Mouse (Mus musculus) hindbrain, embryonic 16.5 days (tissue): Measurements from ENCODE around the gene Fbxl12. TPM values are rescaled to one million over a fixed set of nuclear protein-coding genes. Genes with fewer than 3 reads are reported as not detected.

Experiments used
- ATAC-seq: fragments of 200-750 bp; cut with Nextera tagmentation; 2 replicates; pipeline ENCODE4 v1.8.0; 2017; ENCODE audit warnings: moderate TSS enrichment, moderate library complexity
- H3K27ac ChIP-seq: fragments of 300-500 bp; sonication (generic); 2 replicates; pipeline ENCODE4 v1.5.1; 2014; ENCODE audit warnings: low read depth, mild to moderate bottlenecking, control low read depth, low read length, moderate library complexity
- H3K27me3 ChIP-seq: fragments of 300-500 bp; sonication (generic); replicated peaks from 2 replicates; pipeline ENCODE4 v1.6.1; 2014; ENCODE audit warnings: low read length; ENCODE audit not compliant: control insufficient read depth, insufficient read depth
- H3K36me3 ChIP-seq: fragments of 300-500 bp; sonication (generic); 2 replicates; pipeline ENCODE4 v1.6.1; 2014; ENCODE audit warnings: mild to moderate bottlenecking, low read length, moderate library complexity, mixed read lengths; ENCODE audit not compliant: control insufficient read depth, insufficient read depth
- H3K4me1 ChIP-seq: fragments of 300-500 bp; sonication (generic); 2 replicates; pipeline ENCODE4 v1.6.1; 2014; ENCODE audit warnings: low read depth, low read length; ENCODE audit not compliant: control insufficient read depth, insufficient read depth
- H3K4me2 ChIP-seq: fragments of 300-500 bp; sonication (generic); 2 replicates; pipeline ENCODE4 v1.6.1; 2014; ENCODE audit warnings: mild to moderate bottlenecking, low read length, control low read depth, moderate library complexity
- H3K4me3 ChIP-seq: fragments of 300-500 bp; sonication (generic); 2 replicates; pipeline ENCODE4 v1.5.1; 2014; ENCODE audit warnings: mild to moderate bottlenecking, low read length, control low read depth, moderate library complexity
- H3K9ac ChIP-seq: fragments of 300-500 bp; sonication (generic); 2 replicates; pipeline ENCODE4 v1.6.1; 2014; ENCODE audit warnings: low read depth, mild to moderate bottlenecking, control low read depth, low read length, moderate library complexity
- H3K9me3 ChIP-seq: fragments of 300-500 bp; sonication (generic); 2 replicates; pipeline ENCODE4 v1.6.1; 2014; ENCODE audit warnings: mild to moderate bottlenecking, low read length, moderate library complexity; ENCODE audit not compliant: control insufficient read depth
- whole genome bisulfite sequencing: fragments of 180-500 bp; shearing (Covaris S2); extraction: QIAGEN DNeasy Blood & Tissue Kit; methylation state at CpG from one replicate; pipeline ENCODE4 v1.1.7; 2014; 5-methylcytosine and 5-hydroxymethylcytosine counted together
- polyA plus RNA-seq: library from polyadenylated mRNA; unstranded; fragments of >200 nt; fragmentation: Nextera tagmentation; extraction: Ambion mirVana; gene quantifications from 2 replicates; pipeline ENCODE4 v1.2.1, GENCODE M21; 2015

The Fbxl12 gene
- polyA plus RNA-seq, 1 experiment from 2014 or later = 14.6 TPM

- Histone ChIP-seq H3K4me1 (no peaks in the 10 kb centered on the region), H3K4me2 (no peak overlapping the region), H3K9me3 (no peaks in the 10 kb centered on the region), H3K27ac (no peak overlapping the region), H3K9ac (no peak overlapping the region), H3K4me3 (no peak overlapping the region), H3K27me3 (no peaks in the 10 kb centered on the region), H3K36me3 (no peaks in the 10 kb centered on the region)
- 44% methylated on average over 9 of the region's 9 CpGs for WGBS
- no peak for ATAC-seq
Observed at GRCm38 (mm10) chr9:20680378-20680958, 35.9 kb upstream of the Fbxl12 start.

GRCm38 (mm10) chr9:20677892-20678291 is 33.3 kb upstream of the Fbxl12 start:
- no peak overlapping the region for H3K9ac ChIP-seq
- ATAC-seq = no peak
- H3K27ac ChIP-seq = no peak overlapping the region
- WGBS = 89% methylated on average over 12 of the region's 12 CpGs
- no peaks in the 10 kb centered on the region for H3K27me3 ChIP-seq
- H3K36me3 ChIP-seq = no peaks in the 10 kb centered on the region
- H3K4me2 ChIP-seq = no peak overlapping the region
- H3K4me1 ChIP-seq = no peaks in the 10 kb centered on the region
- H3K4me3 ChIP-seq = no peak overlapping the region
- no peaks in the 10 kb centered on the region for H3K9me3 ChIP-seq

- Histone ChIP-seq H3K4me1 (no peaks in the 10 kb centered on the region), H3K9ac (no peak overlapping the region), H3K4me3 (no peak overlapping the region), H3K27me3 (no peaks in the 10 kb centered on the region), H3K4me2 (no peak overlapping the region), H3K9me3 (no peaks in the 10 kb centered on the region), H3K36me3 (peaks cover 5% of the 10 kb centered on the region; the same call in 1 of the 2 replicates), H3K27ac (no peak overlapping the region)
- WGBS = 76% methylated on average over 16 of the region's 16 CpGs
- no peak for ATAC-seq
Observed at GRCm38 (mm10) chr9:20672047-20672446, 27.5 kb upstream of the Fbxl12 start.

GRCm38 (mm10) chr9:20668065-20668464 is 23.5 kb upstream of the Fbxl12 start:
- ATAC-seq = no peak
- WGBS = 96% methylated on average over 22 of the region's 22 CpGs

GRCm38 (mm10) chr9:20666510-20667034 is 22.0 kb upstream of the Fbxl12 start:
- H3K27me3 ChIP-seq = no peaks in the 10 kb centered on the region
- H3K4me3 ChIP-seq = no peak overlapping the region
- no peak overlapping the region for H3K4me2 ChIP-seq
- no peak overlapping the region for H3K9ac ChIP-seq
- no peak for ATAC-seq
- H3K27ac ChIP-seq = no peak overlapping the region
- WGBS = 15% methylated on average over 7 of the region's 7 CpGs
- H3K36me3 ChIP-seq = peaks cover 14% of the 10 kb centered on the region; the same call in 1 of the 2 replicates
- H3K4me1 ChIP-seq = peaks cover 31% of the 10 kb centered on the region
- H3K9me3 ChIP-seq = no peaks in the 10 kb centered on the region

More at GRCm38 (mm10) chr9:20668065-20668464, 23.5 kb upstream of the Fbxl12 start:
- no peaks in the 10 kb centered on the region for H3K9me3 ChIP-seq
- peaks cover 25% of the 10 kb centered on the region for H3K4me1 ChIP-seq
- H3K4me2 ChIP-seq = no peak overlapping the region
- no peak overlapping the region for H3K27ac ChIP-seq
- no peak overlapping the region for H3K4me3 ChIP-seq
- no peak overlapping the region for H3K9ac ChIP-seq
- H3K27me3 ChIP-seq = no peaks in the 10 kb centered on the region
- H3K36me3 ChIP-seq = peaks cover 8% of the 10 kb centered on the region; the same call in 1 of the 2 replicates

GRCm38 (mm10) chr9:20665925-20666324 is 21.4 kb upstream of the Fbxl12 start:
- ATAC-seq = no peak
- H3K4me2 ChIP-seq = no peak overlapping the region

GRCm38 (mm10) chr9:20664982-20665637 is 20.5 kb upstream of the Fbxl12 start:
- H3K4me2 ChIP-seq = no peak overlapping the region
- 70% methylated on average over 5 of the region's 5 CpGs for WGBS
- H3K9me3 ChIP-seq = no peaks in the 10 kb centered on the region
- no peak overlapping the region for H3K9ac ChIP-seq
- no peak overlapping the region for H3K4me3 ChIP-seq
- H3K27me3 ChIP-seq = no peaks in the 10 kb centered on the region
- H3K4me1 ChIP-seq = peaks cover 31% of the 10 kb centered on the region
- ATAC-seq = no peak
- H3K27ac ChIP-seq = peak overlapping the region; percentile 83
- H3K36me3 ChIP-seq = peaks cover 14% of the 10 kb centered on the region; the same call in 1 of the 2 replicates

More at GRCm38 (mm10) chr9:20665925-20666324, 21.4 kb upstream of the Fbxl12 start:
- Histone ChIP-seq H3K4me3 (no peak overlapping the region), H3K27ac (no peak overlapping the region), H3K27me3 (no peaks in the 10 kb centered on the region), H3K36me3 (peaks cover 14% of the 10 kb centered on the region; the same call in 1 of the 2 replicates), H3K9me3 (no peaks in the 10 kb centered on the region), H3K9ac (no peak overlapping the region), H3K4me1 (peaks cover 31% of the 10 kb centered on the region)
- 13% methylated on average over 8 of the region's 8 CpGs for WGBS

GRCm38 (mm10) chr9:20664366-20664765 is 19.8 kb upstream of the Fbxl12 start:
- WGBS = 58% methylated on average over 2 of the region's 2 CpGs
- ATAC-seq = peak; percentile 49
- H3K4me1 ChIP-seq = peaks cover 31% of the 10 kb centered on the region
- H3K9ac ChIP-seq = peak overlapping the region; percentile 25; the same call in 1 of the 2 replicates
- H3K9me3 ChIP-seq = no peaks in the 10 kb centered on the region
- H3K27me3 ChIP-seq = no peaks in the 10 kb centered on the region
- H3K4me3 ChIP-seq = no peak overlapping the region
- H3K27ac ChIP-seq = peak overlapping the region; percentile 83
- H3K4me2 ChIP-seq = no peak overlapping the region
- H3K36me3 ChIP-seq = peaks cover 14% of the 10 kb centered on the region; the same call in 1 of the 2 replicates

GRCm38 (mm10) chr9:20663956-20664355 is 19.4 kb upstream of the Fbxl12 start:
- H3K27me3 ChIP-seq = no peaks in the 10 kb centered on the region
- H3K9me3 ChIP-seq = no peaks in the 10 kb centered on the region
- no peak overlapping the region for H3K4me3 ChIP-seq
- H3K36me3 ChIP-seq = peaks cover 14% of the 10 kb centered on the region; the same call in 1 of the 2 replicates
- H3K9ac ChIP-seq = peak overlapping the region; percentile 25; the same call in 1 of the 2 replicates
- 59% methylated on average over 2 of the region's 2 CpGs for WGBS
- peaks cover 31% of the 10 kb centered on the region for H3K4me1 ChIP-seq
- no peak overlapping the region for H3K4me2 ChIP-seq
- H3K27ac ChIP-seq = peak overlapping the region; percentile 83
- peak; percentile 68 for ATAC-seq
